Mouse (Mus musculus) heart, embryonic 11.5 days (tissue): ENCODE measurements around the gene Patj. TPM values are rescaled to one million over a fixed set of nuclear protein-coding genes. Genes with fewer than 3 reads are reported as not detected.

ENCODE experiments used
- ATAC-seq: fragments of 200-750 bp; cut with Nextera tagmentation; replicated peaks from 2 replicates; pipeline ENCODE4 v1.8.0; 2017; ENCODE audit warnings: moderate library complexity; ENCODE audit not compliant: insufficient number of reproducible peaks, low FRiP score, low TSS enrichment
- H3K27ac ChIP-seq: fragments of 300-500 bp; sonication (generic); 2 replicates; pipeline ENCODE4 v1.5.1; 2014; ENCODE audit warnings: mild to moderate bottlenecking, low read depth, low read length
- H3K27me3 ChIP-seq: fragments of 300-500 bp; sonication (generic); 2 replicates; pipeline ENCODE4 v1.6.1; 2014; ENCODE audit warnings: mild to moderate bottlenecking, low read length, mixed read lengths; ENCODE audit not compliant: control insufficient read depth, insufficient read depth
- H3K36me3 ChIP-seq: fragments of 300-500 bp; sonication (generic); 2 replicates; pipeline ENCODE4 v1.6.1; 2014; ENCODE audit warnings: mild to moderate bottlenecking, low read length, moderate library complexity, mixed read lengths; ENCODE audit not compliant: control insufficient read depth, insufficient read depth
- H3K4me1 ChIP-seq: fragments of 300-500 bp; sonication (generic); 2 replicates; pipeline ENCODE4 v1.6.1; 2014; ENCODE audit warnings: low read length; ENCODE audit not compliant: control insufficient read depth, insufficient read depth
- H3K4me2 ChIP-seq: fragments of 300-500 bp; sonication (generic); 2 replicates; pipeline ENCODE4 v1.6.1; 2014; ENCODE audit warnings: mild to moderate bottlenecking, moderate library complexity
- H3K4me3 ChIP-seq: fragments of 300-500 bp; sonication (generic); 2 replicates; pipeline ENCODE4 v1.5.1; 2014; ENCODE audit warnings: low read depth, low read length
- H3K9ac ChIP-seq: fragments of 300-500 bp; sonication (generic); 2 replicates; pipeline ENCODE4 v1.6.1; 2014; ENCODE audit warnings: mild to moderate bottlenecking, low read depth, low read length, moderate library complexity
- H3K9me3 ChIP-seq: fragments of 300-500 bp; sonication (generic); replicated peaks from 2 replicates; pipeline ENCODE4 v1.6.1; 2016; ENCODE audit warnings: low read length; ENCODE audit not compliant: control insufficient read depth
- WGBS: fragments of 180-500 bp; shearing (Covaris S2); extraction: QIAGEN DNeasy Blood & Tissue Kit; methylation state at CpG from one replicate; pipeline ENCODE4 v1.1.7; 2014; ENCODE audit not compliant: insufficient replicate concordance; 5-methylcytosine and 5-hydroxymethylcytosine counted together
- polyA plus RNA-seq: library from polyadenylated mRNA; unstranded; fragments of >200 nt; fragmentation: Nextera tagmentation; extraction: Ambion mirVana; gene quantifications from 2 replicates; pipeline ENCODE4 v1.2.1, GENCODE M21; 2014

The Patj gene
- polyA plus RNA-seq, 1 experiment from 2014 or later = 9.1 TPM

GRCm38 (mm10) chr4:98563506-98564195 is 168.1 kb downstream of the Patj start:
- no peak overlapping the region for H3K4me2 ChIP-seq
- peaks cover 17% of the 10 kb centered on the region for H3K4me1 ChIP-seq
- no peak overlapping the region for H3K9ac ChIP-seq
- no peaks in the 10 kb centered on the region for H3K27me3 ChIP-seq
- ATAC-seq = 0 out of 2 replicates have a peak, but pooled peaks have one; percentile 67
- H3K9me3 ChIP-seq = no peaks in the 10 kb centered on the region
- no peaks in the 10 kb centered on the region for H3K36me3 ChIP-seq
- no peak overlapping the region for H3K4me3 ChIP-seq
- H3K27ac ChIP-seq = peak overlapping the region; percentile 75
- WGBS = 54% methylated on average over 10 of the region's 10 CpGs

DNA sequence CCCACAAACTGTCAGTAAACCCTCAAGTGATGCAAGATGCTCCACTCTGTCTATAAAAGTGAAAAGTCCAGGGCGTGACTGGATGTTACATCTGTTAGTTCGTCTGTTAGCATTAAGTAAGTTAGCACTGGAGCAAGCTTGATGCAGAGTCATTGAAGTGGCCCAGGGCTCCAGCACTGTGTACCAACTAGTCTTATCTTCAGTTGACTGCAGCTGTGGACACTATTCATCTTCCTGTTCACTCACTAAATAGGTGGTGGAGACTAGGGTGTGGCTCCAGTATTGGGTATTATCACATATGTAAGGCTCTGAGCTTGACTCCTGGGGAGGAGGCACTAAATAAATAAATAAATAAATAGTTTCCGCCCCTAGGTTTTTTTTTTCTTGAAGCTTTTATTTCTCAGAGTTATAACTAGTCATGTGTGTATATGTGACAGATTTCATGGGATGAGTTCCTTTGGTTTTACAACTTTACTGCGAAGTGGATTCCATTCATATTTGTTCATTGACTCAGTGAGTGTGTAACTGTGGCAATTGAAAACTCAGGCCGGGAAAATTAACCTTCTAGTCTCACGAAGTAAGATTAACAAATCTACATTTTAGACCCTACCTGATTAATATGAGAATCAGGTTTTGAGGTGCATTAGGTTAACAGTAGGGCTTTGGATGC is 168.7 kb downstream of the Patj start:
- Histone ChIP-seq H3K4me1 (peaks cover 17% of the 10 kb centered on the region), H3K4me2 (no peak overlapping the region), H3K36me3 (no peaks in the 10 kb centered on the region), H3K27ac (peak overlapping the region; percentile 74), H3K9me3 (no peaks in the 10 kb centered on the region), H3K9ac (no peak overlapping the region), H3K4me3 (no peak overlapping the region), H3K27me3 (no peaks in the 10 kb centered on the region)
- WGBS = 66% methylated on average over 6 of the region's 6 CpGs
- ATAC-seq = no peak

- no peak for ATAC-seq
- 85% methylated on average over 6 of the region's 6 CpGs for WGBS
- Histone ChIP-seq H3K36me3 (no peaks in the 10 kb centered on the region), H3K4me2 (no peak overlapping the region), H3K9me3 (no peaks in the 10 kb centered on the region), H3K4me1 (peaks cover 17% of the 10 kb centered on the region), H3K9ac (no peak overlapping the region), H3K4me3 (no peak overlapping the region), H3K27me3 (no peaks in the 10 kb centered on the region), H3K27ac (no peak overlapping the region)
These were observed 171.2 kb downstream of the Patj start for GRCm38 (mm10) chr4:98566741-98567140.

DNA sequence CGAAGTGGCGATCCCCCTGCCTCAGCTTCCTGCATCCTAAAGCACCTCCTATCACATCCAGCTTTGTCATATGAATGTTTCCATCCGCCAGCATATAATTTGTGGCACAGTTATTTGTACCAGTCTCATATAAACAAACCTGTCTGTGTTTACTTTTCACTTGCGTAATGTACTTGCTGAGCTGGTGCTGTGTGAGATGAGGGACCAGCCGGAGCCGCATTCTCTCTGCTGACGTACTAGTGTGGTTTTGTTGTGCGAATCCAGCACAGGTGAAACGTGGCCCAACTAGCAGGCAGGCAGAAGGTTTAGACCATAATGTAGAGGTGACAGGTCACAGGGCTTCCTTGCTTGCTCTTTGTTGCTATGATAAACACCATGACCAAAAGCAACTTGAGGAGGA is 171.9 kb downstream of the Patj start:
- no peak overlapping the region for H3K9ac ChIP-seq
- H3K4me1 ChIP-seq = peaks cover 17% of the 10 kb centered on the region
- no peak overlapping the region for H3K4me2 ChIP-seq
- H3K27ac ChIP-seq = no peak overlapping the region
- WGBS = 85% methylated on average over 9 of the region's 9 CpGs
- H3K36me3 ChIP-seq = no peaks in the 10 kb centered on the region
- no peak overlapping the region for H3K4me3 ChIP-seq
- H3K9me3 ChIP-seq = no peaks in the 10 kb centered on the region
- no peaks in the 10 kb centered on the region for H3K27me3 ChIP-seq
- no peak for ATAC-seq

DNA sequence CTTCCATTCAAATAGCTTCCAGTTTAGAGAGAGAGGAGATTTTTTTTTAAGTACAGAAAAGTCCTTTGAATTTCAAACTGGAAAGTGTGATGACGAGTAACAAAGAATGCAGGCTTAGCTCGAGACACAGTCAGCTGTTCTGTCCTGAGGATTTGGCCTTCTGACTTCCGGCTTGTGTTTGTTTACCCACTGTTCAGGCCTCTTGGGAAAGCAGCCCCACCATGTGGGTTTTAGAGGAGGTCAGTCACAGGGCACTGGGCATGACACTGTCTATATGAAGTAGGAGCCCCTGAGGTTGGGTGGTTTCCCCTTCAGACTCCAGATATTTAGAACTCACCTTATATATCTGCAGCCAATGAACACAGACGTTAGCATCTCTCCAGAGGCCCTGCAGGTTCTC is 174.3 kb downstream of the Patj start:
- Histone ChIP-seq H3K4me1 (no peaks in the 10 kb centered on the region), H3K9ac (no peak overlapping the region), H3K9me3 (no peaks in the 10 kb centered on the region), H3K27ac (no peak overlapping the region), H3K27me3 (no peaks in the 10 kb centered on the region), H3K36me3 (no peaks in the 10 kb centered on the region), H3K4me3 (no peak overlapping the region), H3K4me2 (no peak overlapping the region)
- 42% methylated on average over 4 of the region's 4 CpGs for WGBS
- ATAC-seq = no peak

DNA sequence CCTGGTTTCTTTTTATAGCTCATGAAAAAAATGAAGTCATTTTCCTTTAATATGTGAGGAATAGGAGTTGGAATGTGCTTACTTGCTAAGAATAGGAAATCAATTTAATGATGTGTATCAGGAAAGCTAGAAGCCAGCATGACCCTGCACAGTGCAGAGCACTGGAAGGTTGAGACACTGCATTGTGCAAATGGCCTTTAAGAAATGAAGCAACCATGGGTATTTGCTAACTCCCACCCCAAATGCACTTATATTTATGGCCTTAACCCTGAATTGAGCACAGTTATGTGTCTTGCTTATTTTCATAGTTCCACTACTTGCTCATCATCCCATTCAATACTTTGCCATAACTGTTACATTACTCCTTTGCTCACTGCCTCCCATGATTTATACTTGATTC is 181.7 kb downstream of the Patj start:
- no peaks in the 10 kb centered on the region for H3K27me3 ChIP-seq
- no peak overlapping the region for H3K9ac ChIP-seq
- H3K4me1 ChIP-seq = no peaks in the 10 kb centered on the region
- no peaks in the 10 kb centered on the region for H3K36me3 ChIP-seq
- no peak overlapping the region for H3K27ac ChIP-seq
- ATAC-seq = no peak
- no peaks in the 10 kb centered on the region for H3K9me3 ChIP-seq
- no peak overlapping the region for H3K4me2 ChIP-seq
- no peak overlapping the region for H3K4me3 ChIP-seq

GRCm38 (mm10) chr4:98577957-98578541 is 182.5 kb downstream of the Patj start:
- ATAC-seq = no peak
- no peak overlapping the region for H3K27ac ChIP-seq

DNA sequence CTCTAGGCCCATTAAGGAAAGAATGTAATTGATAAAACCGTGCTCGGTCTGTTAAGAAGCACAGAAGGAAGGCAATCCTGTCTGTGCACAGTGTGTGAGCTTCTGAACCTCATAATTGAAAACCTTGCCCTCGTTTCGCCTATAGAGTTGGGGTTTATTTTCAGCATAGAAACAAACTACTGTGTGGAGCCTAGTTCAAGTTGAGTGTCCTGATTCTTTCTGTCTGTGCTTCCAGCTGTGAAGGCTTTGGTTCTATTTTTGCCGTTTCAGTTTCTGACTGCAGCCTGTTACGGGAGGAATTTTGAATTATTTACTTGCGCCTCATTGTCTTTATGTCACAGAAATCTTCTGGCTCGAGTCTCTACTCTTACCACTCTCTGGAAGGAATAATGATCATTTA is 185.9 kb downstream of the Patj start:
- H3K9ac ChIP-seq = no peak overlapping the region
- H3K36me3 ChIP-seq = no peaks in the 10 kb centered on the region
- no peak overlapping the region for H3K27ac ChIP-seq
- no peaks in the 10 kb centered on the region for H3K9me3 ChIP-seq
- no peaks in the 10 kb centered on the region for H3K27me3 ChIP-seq
- H3K4me2 ChIP-seq = no peak overlapping the region
- H3K4me1 ChIP-seq = no peaks in the 10 kb centered on the region
- 80% methylated on average over 8 of the region's 8 CpGs for WGBS
- no peak overlapping the region for H3K4me3 ChIP-seq
- no peak for ATAC-seq

More at GRCm38 (mm10) chr4:98577957-98578541, 182.5 kb downstream of the Patj start:
- Histone ChIP-seq H3K9me3 (no peaks in the 10 kb centered on the region), H3K4me3 (no peak overlapping the region), H3K36me3 (no peaks in the 10 kb centered on the region), H3K27me3 (no peaks in the 10 kb centered on the region), H3K9ac (no peak overlapping the region), H3K4me2 (no peak overlapping the region), H3K4me1 (no peaks in the 10 kb centered on the region)
- 81% methylated on average over 3 of the region's 3 CpGs for WGBS
